Mouse (Mus musculus) intestine, embryonic 15.5 days (tissue): ENCODE results near the gene Gm6309. TPM values are rescaled to one million over a fixed set of nuclear protein-coding genes. Genes with fewer than 3 reads are reported as not detected.
"Not testable (repeated sequence)": the region's sequence is repeated elsewhere in the genome, so short reads cannot be mapped to it uniquely, and the experiment has no call there.

Source experiments
- ATAC-seq: fragments of 200-750 bp; cut with Nextera tagmentation; 2 replicates; pipeline ENCODE4 v1.8.0; 2017; ENCODE audit warnings: moderate TSS enrichment, moderate library complexity
- H3K27ac ChIP-seq: fragments of 300-500 bp; sonication (generic); 2 replicates; pipeline ENCODE4 v1.5.1; 2015; ENCODE audit warnings: mild to moderate bottlenecking, inconsistent platforms
- H3K27me3 ChIP-seq: fragments of 300-500 bp; sonication (generic); replicated peaks from 2 replicates; pipeline ENCODE4 v1.6.1; 2015; ENCODE audit warnings: inconsistent platforms
- H3K36me3 ChIP-seq: fragments of 300-500 bp; sonication (generic); 2 replicates; pipeline ENCODE4 v1.6.1; 2015; ENCODE audit warnings: inconsistent platforms
- H3K4me1 ChIP-seq: fragments of 300-500 bp; sonication (generic); replicated peaks from 2 replicates; pipeline ENCODE4 v1.6.1; 2015; ENCODE audit warnings: inconsistent platforms
- H3K4me2 ChIP-seq: fragments of 300-500 bp; sonication (generic); replicated peaks from 2 replicates; pipeline ENCODE4 v1.6.1; 2015; ENCODE audit warnings: mild to moderate bottlenecking, inconsistent platforms
- H3K4me3 ChIP-seq: fragments of 300-500 bp; sonication (generic); replicated peaks from 2 replicates; pipeline ENCODE4 v1.5.1; 2015; ENCODE audit warnings: inconsistent platforms
- H3K9ac ChIP-seq: fragments of 300-500 bp; sonication (generic); 2 replicates; pipeline ENCODE4 v1.6.1; 2015; ENCODE audit warnings: inconsistent platforms
- H3K9me3 ChIP-seq: fragments of 300-500 bp; sonication (generic); 2 replicates; pipeline ENCODE4 v1.6.1; 2016; ENCODE audit warnings: inconsistent platforms
- WGBS: fragments of 180-500 bp; shearing (Covaris S2); methylation state at CpG from one replicate; pipeline ENCODE4 v1.1.7; 2015; 5-methylcytosine and 5-hydroxymethylcytosine counted together
- polyA plus RNA-seq: library from polyadenylated mRNA; unstranded; fragments of >200 nt; fragmentation: Nextera tagmentation; extraction: Ambion mirVana; gene quantifications from 2 replicates; pipeline ENCODE4 v1.2.1, GENCODE M21; 2015

Gm6309 gene
- polyA plus RNA-seq, 1 experiment from 2014 or later, result not detected

DNA sequence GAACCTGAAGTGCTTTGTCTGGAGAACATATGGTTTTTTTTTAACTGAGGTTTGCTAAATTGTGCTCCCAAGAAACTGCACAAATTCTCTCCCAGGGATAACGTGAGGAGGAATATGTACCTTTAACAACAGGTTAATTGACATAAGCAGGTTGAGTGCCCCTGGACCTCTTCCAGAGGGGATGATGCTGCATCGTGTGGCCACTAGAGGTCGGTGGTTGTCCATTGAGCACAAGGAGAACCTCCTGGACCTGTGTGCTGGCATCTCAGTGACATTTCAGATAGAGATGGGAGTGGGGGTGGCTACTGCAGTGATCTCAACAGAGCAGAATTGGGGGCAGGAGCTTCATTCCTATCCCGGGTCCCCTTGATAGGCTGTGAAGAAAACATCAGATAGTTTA, 2.2 kb upstream of the Gm6309 start:
- H3K36me3 ChIP-seq, H3K27ac ChIP-seq, H3K4me3 ChIP-seq, H3K4me2 ChIP-seq, ATAC-seq, H3K9ac ChIP-seq, H3K9me3 ChIP-seq, H3K27me3 ChIP-seq, H3K4me1 ChIP-seq: not testable (repeated sequence)
- 53% methylated on average over 4 of the region's 4 CpGs for WGBS

DNA sequence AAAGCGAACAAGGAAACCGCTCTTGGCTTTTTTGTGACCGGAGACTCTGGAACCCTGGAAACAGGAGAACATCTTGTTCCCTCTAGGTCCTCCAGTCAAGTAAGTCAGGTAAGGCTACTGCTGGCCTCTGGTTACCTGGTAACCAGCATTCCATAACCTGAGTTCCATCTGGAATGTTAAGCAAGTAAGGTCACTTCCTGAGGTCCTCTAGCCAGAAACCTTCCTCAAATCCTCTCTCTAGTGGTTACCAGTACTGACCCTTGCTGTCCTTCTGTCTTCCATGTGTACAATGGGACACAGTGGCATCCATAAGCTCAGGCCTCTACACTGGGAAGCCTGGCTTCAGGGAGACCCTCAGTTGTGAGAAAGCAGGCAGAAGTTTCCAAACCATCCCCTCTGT, 10.1 kb downstream of the Gm6309 start, which contains the start of gene Gm5565:
Gene Gm5565 (minus strand): TSS at position 101 of the 400 bp plus-strand sequence.
- H3K27me3 ChIP-seq, H3K9ac ChIP-seq, H3K36me3 ChIP-seq, H3K4me3 ChIP-seq, H3K4me2 ChIP-seq, ATAC-seq, H3K9me3 ChIP-seq, H3K4me1 ChIP-seq, H3K27ac ChIP-seq: not testable (repeated sequence)
- 95% methylated on average over 3 of the region's 3 CpGs for WGBS

DNA sequence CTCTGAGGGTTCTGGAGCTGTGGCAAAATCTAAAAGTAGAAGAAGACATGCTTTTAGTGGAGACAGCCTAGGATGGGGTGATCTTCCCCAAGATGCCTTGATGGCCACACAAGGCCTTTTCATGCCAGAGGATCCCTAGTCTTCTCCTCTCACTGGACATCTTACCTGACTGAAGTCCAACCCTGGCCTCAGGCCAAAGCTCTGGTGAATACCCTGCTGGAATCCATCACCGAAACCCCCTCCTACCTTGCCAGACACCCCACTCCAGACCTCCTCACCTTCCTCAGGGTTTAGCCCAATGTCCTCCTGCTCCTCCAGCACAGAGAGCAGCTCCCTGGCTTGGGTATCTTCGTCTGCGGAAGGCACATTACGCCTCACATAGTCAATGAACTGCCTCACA, 12.2 kb downstream of the Gm6309 start:
- not testable (repeated sequence) for H3K9me3 ChIP-seq, H3K4me1 ChIP-seq, H3K27ac ChIP-seq, H3K4me3 ChIP-seq, ATAC-seq, H3K9ac ChIP-seq, H3K36me3 ChIP-seq, H3K27me3 ChIP-seq, H3K4me2 ChIP-seq
- WGBS, result 89% methylated on average over 4 of the region's 4 CpGs

DNA sequence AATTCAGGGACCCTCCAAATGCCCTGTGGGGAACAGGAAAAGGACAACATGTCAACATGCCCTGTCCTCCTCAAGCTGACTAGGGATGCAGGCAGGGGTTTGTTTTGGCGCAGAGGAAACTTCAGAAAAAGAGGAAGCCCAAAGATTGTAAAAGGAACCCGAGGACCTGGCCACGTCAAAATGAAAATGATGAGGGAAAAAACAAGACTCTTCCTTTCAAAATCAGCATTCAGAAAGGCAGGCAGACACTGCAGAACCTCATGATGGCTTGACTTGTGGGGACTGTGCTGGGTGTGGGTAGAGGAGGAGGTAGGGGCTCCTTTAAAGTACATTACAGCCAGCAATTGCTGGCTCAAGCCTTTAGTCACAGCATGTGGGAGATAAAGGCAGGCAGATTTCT, 20.1 kb downstream of the Gm6309 start:
- Histone ChIP-seq H3K36me3 (no peaks in the 10 kb centered on the region), H3K9me3 (no peaks in the 10 kb centered on the region), H3K4me1 (no peaks in the 10 kb centered on the region), H3K27ac (no peak overlapping the region), H3K4me2 (no peak overlapping the region), H3K27me3 (no peaks in the 10 kb centered on the region), H3K9ac (no peak overlapping the region), H3K4me3 (no peak overlapping the region)
- ATAC-seq, result no peak
- 74% methylated on average over 3 of the region's 3 CpGs for WGBS

DNA sequence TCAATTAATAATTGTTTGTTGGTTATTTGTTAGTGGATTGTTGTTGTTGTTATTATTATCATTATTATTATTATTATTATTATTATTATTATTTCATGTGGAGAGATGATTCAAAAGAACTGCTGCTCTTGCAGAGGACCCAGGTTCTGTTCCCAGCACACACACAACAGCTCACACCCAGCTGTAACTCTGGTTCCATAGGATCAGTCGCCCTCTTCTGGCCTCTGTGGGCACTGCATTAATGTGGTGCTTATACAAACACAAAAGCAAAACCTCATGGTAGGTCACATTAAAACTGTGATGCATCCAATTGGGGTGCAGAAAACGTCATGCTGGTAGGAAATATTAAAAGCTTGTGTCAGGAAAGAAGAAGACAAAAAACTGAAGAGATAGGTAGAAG, 22.6 kb downstream of the Gm6309 start:
- H3K27ac ChIP-seq, result no peak overlapping the region
- H3K27me3 ChIP-seq, result no peaks in the 10 kb centered on the region
- no peak overlapping the region for H3K4me2 ChIP-seq
- WGBS, result 43% methylated on average over 2 of the region's 2 CpGs
- no peak overlapping the region for H3K4me3 ChIP-seq
- H3K9ac ChIP-seq, result no peak overlapping the region
- no peaks in the 10 kb centered on the region for H3K36me3 ChIP-seq
- no peak for ATAC-seq
- H3K9me3 ChIP-seq, result no peaks in the 10 kb centered on the region
- no peaks in the 10 kb centered on the region for H3K4me1 ChIP-seq

Other genes starting within 250 kb of the Gm6309 start
- not detected in 2 replicates for gene Cyp3a25, start 161.1 kb downstream of the Gm6309 start, polyA plus RNA-seq
- gene Cyp3a59, start 91.5 kb downstream of the Gm6309 start, polyA plus RNA-seq, result not detected in 2 replicates
- gene Gm5565, start 10.2 kb downstream of the Gm6309 start, polyA plus RNA-seq, result not detected in 2 replicates
- gene 1700001J03Rik, start 14.6 kb upstream of the Gm6309 start, polyA plus RNA-seq, result not detected in 2 replicates
- 47.2 and 48.3 TPM in 2 replicates for gene Rnf6, start 50.8 kb upstream of the Gm6309 start, polyA plus RNA-seq
- 19.6 and 20.3 TPM in 2 replicates for gene Cdk8, start 60.5 kb upstream of the Gm6309 start, polyA plus RNA-seq
- 1.7 and 1.9 TPM in 2 replicates for gene Wasf3, start 214.3 kb upstream of the Gm6309 start, polyA plus RNA-seq